Comparison of ENCODE assay signal across 10 mouse cellular contexts in the genomic region with DNA sequence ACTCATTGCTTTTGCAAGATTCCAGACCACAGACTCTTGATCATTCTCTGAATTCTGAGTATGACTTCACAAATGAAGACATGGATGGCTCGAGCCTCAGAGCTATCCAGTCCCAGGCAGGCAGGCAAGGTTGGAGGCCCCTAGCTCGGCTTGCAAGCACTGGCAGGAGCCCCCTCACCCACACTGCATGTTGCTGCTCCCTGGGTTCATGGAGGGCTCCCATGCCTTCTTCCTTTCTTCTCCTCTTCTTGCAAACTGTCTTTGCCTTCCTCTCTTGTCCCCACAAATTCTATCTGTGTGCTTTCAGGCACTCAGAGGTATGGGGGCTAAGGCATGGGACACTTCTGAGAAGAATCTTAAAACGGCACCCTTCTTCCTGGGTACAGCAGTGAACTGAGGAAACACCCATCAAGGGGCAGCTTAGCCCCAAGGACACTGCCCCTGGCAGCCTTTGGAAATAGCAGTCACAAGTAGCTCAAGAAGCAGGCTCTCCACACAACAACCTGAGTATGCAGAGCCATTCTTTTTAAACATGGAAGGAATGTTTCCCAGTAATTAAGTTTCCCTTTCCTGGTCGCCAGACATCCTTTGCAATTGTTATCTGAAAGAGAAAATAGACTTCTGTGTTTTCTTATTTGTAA. TPM values are rescaled to one million over a fixed set of nuclear protein-coding genes. Genes with fewer than 3 reads are reported as not detected.
A peak's percentile ranks its signal among the peaks of the same experiment; 100 is the strongest.
DNase-seq lines count a peak whose midpoint lies in the region; ATAC-seq and TF ChIP-seq lines count a peak whose summit lies in the region.
"Had no signal": no experiment of that assay in that cellular context is flagged by ENCODE, and none has a peak within 500 bp of the region (broad histone marks: within the 10 kb centered on the region; RNA-seq: fewer than 3 reads in every experiment).

No protein-coding gene starts in this region.

- ATAC-seq in lung, embryonic 14.5 days (ENCODE audit: insufficient read depth) = no peak
- 0 out of 2 replicates have a peak, but pooled peaks have one; percentile 40 for ATAC-seq in neural tube, embryonic 13.5 days (ENCODE audit: low read depth)
- no peak for ATAC-seq in erythroblast, adult 5-6 weeks (replicated peaks; ENCODE audit: low FRiP score, poor library complexity, severe bottlenecking)

- no peaks in the 10 kb centered on the region for H3K36me3 ChIP-seq in lung, embryonic 14.5 days (ENCODE audit: insufficient read depth)
- H3K36me3 ChIP-seq in limb, embryonic 10.5 days = no peaks in the 10 kb centered on the region
- no peaks in the 10 kb centered on the region for H3K36me3 ChIP-seq in neural tube, embryonic 13.5 days

- no peaks in the 10 kb centered on the region for H3K27me3 ChIP-seq in lung, embryonic 14.5 days (ENCODE audit: insufficient read depth, low read length)
- no peaks in the 10 kb centered on the region for H3K27me3 ChIP-seq in limb, embryonic 10.5 days (ENCODE audit: low read depth, poor library complexity, severe bottlenecking)
- H3K27me3 ChIP-seq in neural tube, embryonic 13.5 days = no peaks in the 10 kb centered on the region

- H3K4me2 ChIP-seq in lung, embryonic 14.5 days = no peak overlapping the region
- H3K4me2 ChIP-seq in neural tube, embryonic 13.5 days = peak overlapping the region; percentile 34; the same call in 1 of the 2 replicates

- TF ChIP-seq CTCF in lung, embryonic 14.5 days (IDR thresholded peaks at IDR 0.05; ENCODE audit: low read depth) = no peak
- no peak for TF ChIP-seq CTCF in embryonic fibroblast, embryonic 13.5 days (IDR thresholded peaks at IDR 0.05; ENCODE audit: borderline replicate concordance, insufficient read depth, low read length)

- 0 out of 2 replicates have a peak overlapping the region, but pooled peaks have one; percentile 13 for H3K9ac ChIP-seq in lung, embryonic 14.5 days
- H3K9ac ChIP-seq in neural tube, embryonic 13.5 days = peak overlapping the region; percentile 22; the same call in 1 of the 2 replicates

- WGBS in lung, embryonic 14.5 days = 64% methylated on average over 4 of the region's 4 CpGs
- 71% methylated on average over 4 of the region's 4 CpGs for WGBS in limb, embryonic 10.5 days
- 32% methylated on average over 4 of the region's 4 CpGs for WGBS in neural tube, embryonic 13.5 days

- no peak for DNase-seq in lung, embryonic 14.5 days
- no peak for DNase-seq in lung, postnatal 14 days
- no peak for DNase-seq in limb, embryonic 10.5 days (ENCODE audit: low spot score)
- no peak for DNase-seq in ovary, adult 18-20 months (ENCODE audit: low spot score)
- no peak for DNase-seq in cerebellum, adult 18-20 months

- no peak overlapping the region for H3K27ac ChIP-seq in lung, embryonic 14.5 days (ENCODE audit: low read depth)
- H3K27ac ChIP-seq in embryonic fibroblast, embryonic 13.5 days (ENCODE audit: insufficient read depth, low read length) = peak overlapping the region; percentile 28
- H3K27ac ChIP-seq in limb, embryonic 10.5 days = peak overlapping the region; percentile 75
- peak overlapping the region; percentile 89 for H3K27ac ChIP-seq in neural tube, embryonic 13.5 days (replicated peaks)

- H3K4me3 ChIP-seq in lung, embryonic 14.5 days (ENCODE audit: low read depth, low read length) = no peak overlapping the region
- H3K4me3 ChIP-seq in embryonic fibroblast, embryonic 13.5 days (ENCODE audit: insufficient read depth, low read length) = no peak overlapping the region
- H3K4me3 ChIP-seq in limb, embryonic 10.5 days = no peak overlapping the region
- no peak overlapping the region for H3K4me3 ChIP-seq in neural tube, embryonic 13.5 days

- H3K4me1 ChIP-seq in lung, embryonic 14.5 days (ENCODE audit: insufficient read depth) = peaks cover 6% of the 10 kb centered on the region
- peaks cover 13% of the 10 kb centered on the region for H3K4me1 ChIP-seq in embryonic fibroblast, embryonic 13.5 days (ENCODE audit: control insufficient read depth, insufficient read depth, low read length)
- peaks cover 27% of the 10 kb centered on the region for H3K4me1 ChIP-seq in limb, embryonic 10.5 days
- H3K4me1 ChIP-seq in neural tube, embryonic 13.5 days (replicated peaks) = peaks cover 68% of the 10 kb centered on the region

- no peaks in the 10 kb centered on the region for H3K9me3 ChIP-seq in lung, embryonic 14.5 days (ENCODE audit: low read depth, low read length)
- H3K9me3 ChIP-seq in limb, embryonic 10.5 days (replicated peaks) = no peaks in the 10 kb centered on the region
- H3K9me3 ChIP-seq in neural tube, embryonic 13.5 days = no peaks in the 10 kb centered on the region

- no peak for TF ChIP-seq POLR2A in embryonic fibroblast, embryonic 13.5 days (IDR thresholded peaks at IDR 0.05; ENCODE audit: low read depth, low read length)

RNA-seq across cellular contexts. Expression of a gene that starts 44.3 kb away (rescaled TPM):
- polyA plus RNA-seq in lung, embryonic 14.5 days (2014; fragmentation: Nextera tagmentation; extraction: Ambion mirVana) = not detected in 2 replicates
- polyA plus RNA-seq in embryonic fibroblast, embryonic 13.5 days (2011; ENCODE audit: insufficient read length, low read depth, missing spikeins) = not detected in 2 replicates
- not detected in 2 replicates for polyA plus RNA-seq in limb, embryonic 10.5 days (2016; fragmentation: Nextera tagmentation; extraction: Ambion mirVana)
- polyA plus RNA-seq in neural tube, embryonic 13.5 days (2015; fragmentation: Nextera tagmentation; extraction: Ambion mirVana) = not detected in 2 replicates
- not detected in 2 replicates for total RNA-seq in erythroblast, adult 5-6 weeks (2015; ENCODE audit: low replicate concordance)
- total RNA-seq in erythroblast, adult 5-6 weeks (2017; ENCODE audit: low replicate concordance) = not detected in 2 replicates
- total RNA-seq: common myeloid progenitor, adult 5-6 weeks had no signal
- polyA plus RNA-seq: liver, embryonic 16.5 days had no signal
